Mouse (Mus musculus) heart, embryonic 12.5 days (tissue): ENCODE data around the gene Slc25a17. TPM values are rescaled to one million over a fixed set of nuclear protein-coding genes. Genes with fewer than 3 reads are reported as not detected.

Experiments used
- ATAC-seq: fragments of 200-750 bp; cut with Nextera tagmentation; 2 replicates; pipeline ENCODE4 v1.8.0; 2017; ENCODE audit warnings: moderate TSS enrichment, moderate library complexity; ENCODE audit not compliant: insufficient number of reproducible peaks, low FRiP score
- H3K27ac ChIP-seq: fragments of 300-500 bp; sonication (generic); 2 replicates; pipeline ENCODE4 v1.5.1; 2016; ENCODE audit warnings: mild to moderate bottlenecking, moderate library complexity; ENCODE audit not compliant: poor library complexity, severe bottlenecking
- H3K27me3 ChIP-seq: fragments of 300-500 bp; sonication (generic); replicated peaks from 2 replicates; pipeline ENCODE4 v1.6.1; 2016; ENCODE audit warnings: mild to moderate bottlenecking, moderate library complexity
- H3K36me3 ChIP-seq: fragments of 300-500 bp; sonication (generic); 2 replicates; pipeline ENCODE4 v1.6.1; 2016; ENCODE audit warnings: mild to moderate bottlenecking, moderate library complexity
- H3K4me1 ChIP-seq: fragments of 300-500 bp; sonication (generic); replicated peaks from 2 replicates; pipeline ENCODE4 v1.6.1; 2016; ENCODE audit warnings: mild to moderate bottlenecking
- H3K4me2 ChIP-seq: fragments of 300-500 bp; sonication (generic); 2 replicates; pipeline ENCODE4 v1.6.1; 2016; ENCODE audit warnings: mild to moderate bottlenecking, moderate library complexity
- H3K4me3 ChIP-seq: fragments of 300-500 bp; sonication (generic); 2 replicates; pipeline ENCODE4 v1.5.1; 2016; ENCODE audit warnings: mild to moderate bottlenecking
- H3K9ac ChIP-seq: fragments of 300-500 bp; sonication (generic); 2 replicates; pipeline ENCODE4 v1.6.1; 2016; ENCODE audit warnings: mild to moderate bottlenecking, moderate library complexity
- H3K9me3 ChIP-seq: fragments of 300-500 bp; sonication (generic); replicated peaks from 2 replicates; pipeline ENCODE4 v1.6.1; 2016; ENCODE audit warnings: mild to moderate bottlenecking, moderate library complexity
- WGBS: fragments of 180-500 bp; shearing (Covaris S2); methylation state at CpG from one replicate; pipeline ENCODE4 v1.1.7; 2016; 5-methylcytosine and 5-hydroxymethylcytosine counted together
- polyA plus RNA-seq: library from polyadenylated mRNA; unstranded; fragments of >200 nt; fragmentation: Nextera tagmentation; extraction: Ambion mirVana; gene quantifications from 2 replicates; pipeline ENCODE4 v1.2.1, GENCODE M21; 2016

The Slc25a17 gene
- polyA plus RNA-seq: 54.1 and 58.4 TPM in 2 replicates

GRCm38 (mm10) chr15:81360345-81361021 lies at the start of gene Slc25a17:
Gene Slc25a17 (minus strand): TSS chr15:81360812.
- ATAC-seq: peak; percentile 99
- Histone ChIP-seq H3K4me1 (peaks cover 22% of the 10 kb centered on the region), H3K9me3 (no peaks in the 10 kb centered on the region), H3K27me3 (no peaks in the 10 kb centered on the region), H3K27ac (peak within 1 kb of the TSS; percentile 83), H3K36me3 (peaks cover 23% of the 10 kb centered on the region), H3K4me2 (peak within 1 kb of the TSS; percentile 86), H3K4me3 (peak within 1 kb of the TSS; percentile 71), H3K9ac (peak within 1 kb of the TSS; percentile 80)
- 1% methylated on average over 30 of the region's 30 CpGs for whole genome bisulfite sequencing

GRCm38 (mm10) chr15:81408199-81408598 lies 47.6 kb upstream of the Slc25a17 start, which contains the start of gene Dnajb7:
Gene Dnajb7 (minus strand): TSS chr15:81408299.
- no peaks in the 10 kb centered on the region for H3K27me3 ChIP-seq
- no peaks in the 10 kb centered on the region for H3K4me1 ChIP-seq
- H3K4me2 ChIP-seq: no peak within 1 kb of the TSS
- peaks cover 4% of the 10 kb centered on the region; the same call in 1 of the 2 replicates for H3K36me3 ChIP-seq
- H3K27ac ChIP-seq: no peak within 1 kb of the TSS
- ATAC-seq: no peak
- 92% methylated on average over 1 of the region's 1 CpGs for WGBS
- H3K9ac ChIP-seq: no peak within 1 kb of the TSS
- H3K9me3 ChIP-seq: no peaks in the 10 kb centered on the region
- H3K4me3 ChIP-seq: no peak within 1 kb of the TSS

- Histone ChIP-seq H3K36me3 (peaks cover 5% of the 10 kb centered on the region; the same call in 1 of the 2 replicates), H3K9ac (no peak overlapping the region), H3K27me3 (no peaks in the 10 kb centered on the region), H3K4me2 (no peak overlapping the region), H3K9me3 (no peaks in the 10 kb centered on the region), H3K4me1 (0 out of 2 replicates have a peak, but pooled peaks cover 10% of the 10 kb centered on the region), H3K4me3 (no peak overlapping the region), H3K27ac (no peak overlapping the region)
- ATAC-seq: no peak
- WGBS: 86% methylated on average over 3 of the region's 3 CpGs
Observed at GRCm38 (mm10) chr15:81405008-81405407, 44.4 kb upstream of the Slc25a17 start.

GRCm38 (mm10) chr15:81399638-81400315 lies 39.2 kb upstream of the Slc25a17 start, which contains the start of the genes St13 and Xpnpep3:
Gene St13 (minus strand): TSS chr15:81400077.
Gene Xpnpep3 (plus strand): TSS chr15:81400138.
- Histone ChIP-seq H3K9me3 (no peaks in the 10 kb centered on the region), H3K27me3 (no peaks in the 10 kb centered on the region), H3K27ac (peak within 1 kb of the TSS; percentile 91), H3K4me3 (peak within 1 kb of the TSS; percentile 67), H3K4me1 (peaks cover 15% of the 10 kb centered on the region; the same call in 1 of the 2 replicates), H3K4me2 (peak within 1 kb of the TSS; percentile 91), H3K9ac (peak within 1 kb of the TSS; percentile 93), H3K36me3 (peaks cover 11% of the 10 kb centered on the region)
- WGBS: under 1% methylated on average over 50 of the region's 50 CpGs
- peak; percentile 100 for ATAC-seq

GRCm38 (mm10) chr15:81399297-81399637 lies 38.7 kb upstream of the Slc25a17 start:
- peaks cover 15% of the 10 kb centered on the region; the same call in 1 of the 2 replicates for H3K4me1 ChIP-seq
- H3K36me3 ChIP-seq: peaks cover 11% of the 10 kb centered on the region
- no peaks in the 10 kb centered on the region for H3K9me3 ChIP-seq
- H3K27me3 ChIP-seq: no peaks in the 10 kb centered on the region
- 0% methylated on average over 21 of the region's 21 CpGs for WGBS
- ATAC-seq: no peak; the same call in 1 of the 2 replicates
- H3K9ac ChIP-seq: peak overlapping the region; percentile 82
- peak overlapping the region; percentile 67 for H3K4me3 ChIP-seq
- H3K4me2 ChIP-seq: peak overlapping the region; percentile 91
- H3K27ac ChIP-seq: peak overlapping the region; percentile 91

- Histone ChIP-seq H3K4me1 (peaks cover 15% of the 10 kb centered on the region; the same call in 1 of the 2 replicates), H3K9ac (no peak overlapping the region), H3K9me3 (no peaks in the 10 kb centered on the region), H3K27ac (no peak overlapping the region), H3K4me3 (peak overlapping the region; percentile 67), H3K4me2 (peak overlapping the region; percentile 91), H3K27me3 (no peaks in the 10 kb centered on the region), H3K36me3 (peaks cover 11% of the 10 kb centered on the region)
- no peak for ATAC-seq
Observed at GRCm38 (mm10) chr15:81398189-81398588, 37.6 kb upstream of the Slc25a17 start.

- Histone ChIP-seq H3K9ac (no peak overlapping the region), H3K36me3 (peaks cover 28% of the 10 kb centered on the region), H3K27ac (no peak overlapping the region), H3K4me1 (peaks cover 5% of the 10 kb centered on the region; the same call in 1 of the 2 replicates), H3K9me3 (no peaks in the 10 kb centered on the region), H3K4me3 (no peak overlapping the region), H3K27me3 (no peaks in the 10 kb centered on the region), H3K4me2 (no peak overlapping the region)
- 88% methylated on average over 8 of the region's 8 CpGs for WGBS
- ATAC-seq: no peak
Observed at GRCm38 (mm10) chr15:81394211-81394915, 33.8 kb upstream of the Slc25a17 start.

- Histone ChIP-seq H3K27ac (no peak overlapping the region), H3K9ac (no peak overlapping the region), H3K4me1 (peaks cover 5% of the 10 kb centered on the region; the same call in 1 of the 2 replicates), H3K4me3 (no peak overlapping the region), H3K9me3 (no peaks in the 10 kb centered on the region), H3K27me3 (no peaks in the 10 kb centered on the region), H3K4me2 (no peak overlapping the region), H3K36me3 (peaks cover 40% of the 10 kb centered on the region)
- ATAC-seq: no peak
Observed at GRCm38 (mm10) chr15:81392997-81393396, 32.4 kb upstream of the Slc25a17 start.

- H3K4me2 ChIP-seq: no peak overlapping the region
- no peaks in the 10 kb centered on the region for H3K4me1 ChIP-seq
- H3K27ac ChIP-seq: no peak overlapping the region
- H3K27me3 ChIP-seq: no peaks in the 10 kb centered on the region
- H3K9me3 ChIP-seq: no peaks in the 10 kb centered on the region
- WGBS: 91% methylated on average over 5 of the region's 5 CpGs
- peaks cover 78% of the 10 kb centered on the region for H3K36me3 ChIP-seq
- no peak overlapping the region for H3K9ac ChIP-seq
- no peak for ATAC-seq
- H3K4me3 ChIP-seq: no peak overlapping the region
Observed at GRCm38 (mm10) chr15:81386327-81386726, 25.7 kb upstream of the Slc25a17 start.

- H3K36me3 ChIP-seq: peaks cover 63% of the 10 kb centered on the region
- WGBS: 85% methylated on average over 2 of the region's 2 CpGs
- ATAC-seq: no peak
Observed at GRCm38 (mm10) chr15:81378845-81379244, 18.2 kb upstream of the Slc25a17 start.

GRCm38 (mm10) chr15:81374621-81375020 lies 14.0 kb upstream of the Slc25a17 start:
- WGBS: 94% methylated on average over 11 of the region's 11 CpGs
- peaks cover 72% of the 10 kb centered on the region for H3K36me3 ChIP-seq
- H3K4me1 ChIP-seq: no peaks in the 10 kb centered on the region
- no peak overlapping the region for H3K4me3 ChIP-seq
- no peak overlapping the region for H3K27ac ChIP-seq
- H3K9me3 ChIP-seq: no peaks in the 10 kb centered on the region
- no peak overlapping the region for H3K9ac ChIP-seq
- H3K4me2 ChIP-seq: no peak overlapping the region
- no peak for ATAC-seq
- no peaks in the 10 kb centered on the region for H3K27me3 ChIP-seq

More at GRCm38 (mm10) chr15:81378845-81379244, 18.2 kb upstream of the Slc25a17 start:
- Histone ChIP-seq H3K4me2 (no peak overlapping the region), H3K27ac (no peak overlapping the region), H3K27me3 (no peaks in the 10 kb centered on the region), H3K9ac (no peak overlapping the region), H3K9me3 (no peaks in the 10 kb centered on the region), H3K4me1 (no peaks in the 10 kb centered on the region), H3K4me3 (no peak overlapping the region)
